Mouse (Mus musculus) intestine, embryonic 15.5 days (tissue): ENCODE measurements around the gene Phf10. TPM values are rescaled to one million over a fixed set of nuclear protein-coding genes. Genes with fewer than 3 reads are reported as not detected.
"Not testable (repeated sequence)": the region's sequence is repeated elsewhere in the genome, so short reads cannot be mapped to it uniquely, and the experiment has no call there.

ENCODE experiments used
- ATAC-seq: fragments of 200-750 bp; cut with Nextera tagmentation; 2 replicates; pipeline ENCODE4 v1.8.0; 2017; ENCODE audit warnings: moderate TSS enrichment, moderate library complexity
- H3K27ac ChIP-seq: fragments of 300-500 bp; sonication (generic); 2 replicates; pipeline ENCODE4 v1.5.1; 2015; ENCODE audit warnings: mild to moderate bottlenecking, inconsistent platforms
- H3K27me3 ChIP-seq: fragments of 300-500 bp; sonication (generic); replicated peaks from 2 replicates; pipeline ENCODE4 v1.6.1; 2015; ENCODE audit warnings: inconsistent platforms
- H3K36me3 ChIP-seq: fragments of 300-500 bp; sonication (generic); 2 replicates; pipeline ENCODE4 v1.6.1; 2015; ENCODE audit warnings: inconsistent platforms
- H3K4me1 ChIP-seq: fragments of 300-500 bp; sonication (generic); replicated peaks from 2 replicates; pipeline ENCODE4 v1.6.1; 2015; ENCODE audit warnings: inconsistent platforms
- H3K4me2 ChIP-seq: fragments of 300-500 bp; sonication (generic); replicated peaks from 2 replicates; pipeline ENCODE4 v1.6.1; 2015; ENCODE audit warnings: mild to moderate bottlenecking, inconsistent platforms
- H3K4me3 ChIP-seq: fragments of 300-500 bp; sonication (generic); replicated peaks from 2 replicates; pipeline ENCODE4 v1.5.1; 2015; ENCODE audit warnings: inconsistent platforms
- H3K9ac ChIP-seq: fragments of 300-500 bp; sonication (generic); 2 replicates; pipeline ENCODE4 v1.6.1; 2015; ENCODE audit warnings: inconsistent platforms
- H3K9me3 ChIP-seq: fragments of 300-500 bp; sonication (generic); 2 replicates; pipeline ENCODE4 v1.6.1; 2016; ENCODE audit warnings: inconsistent platforms
- WGBS: fragments of 180-500 bp; shearing (Covaris S2); methylation state at CpG from one replicate; pipeline ENCODE4 v1.1.7; 2015; 5-methylcytosine and 5-hydroxymethylcytosine counted together
- polyA plus RNA-seq: library from polyadenylated mRNA; unstranded; fragments of >200 nt; fragmentation: Nextera tagmentation; extraction: Ambion mirVana; gene quantifications from 2 replicates; pipeline ENCODE4 v1.2.1, GENCODE M21; 2015

Gene Phf10
- polyA plus RNA-seq, 1 experiment from 2014 or later: 35.6 TPM

DNA sequence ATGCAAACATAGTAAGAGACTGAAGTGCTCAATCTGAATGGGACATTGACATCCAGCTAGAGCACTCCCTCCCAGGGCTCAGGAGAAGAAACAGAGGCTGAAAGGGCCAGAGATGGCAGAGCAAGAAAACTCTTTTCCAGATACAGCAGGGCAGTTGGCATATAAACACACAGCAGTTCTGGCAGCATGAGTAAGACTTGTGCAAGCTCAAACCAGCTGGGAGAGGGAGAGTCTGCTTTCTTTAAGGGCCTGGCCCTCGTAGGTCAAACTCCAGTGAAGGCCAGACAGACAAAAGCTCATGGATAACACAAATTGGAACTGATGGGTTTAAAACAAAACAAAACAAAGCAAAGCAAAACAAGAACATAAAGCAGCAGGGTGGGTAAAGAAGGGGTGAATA lies 54.5 kb downstream of the Phf10 start:
- H3K27me3 ChIP-seq: no peaks in the 10 kb centered on the region
- H3K27ac ChIP-seq: no peak overlapping the region
- no peak overlapping the region for H3K4me3 ChIP-seq
- H3K4me1 ChIP-seq: 0 out of 2 replicates have a peak, but pooled peaks cover 3% of the 10 kb centered on the region
- H3K9me3 ChIP-seq: no peaks in the 10 kb centered on the region
- H3K9ac ChIP-seq: no peak overlapping the region
- no peak overlapping the region for H3K4me2 ChIP-seq
- H3K36me3 ChIP-seq: no peaks in the 10 kb centered on the region
- ATAC-seq: no peak
- 29% methylated on average over 1 of the region's 1 CpGs for WGBS

DNA sequence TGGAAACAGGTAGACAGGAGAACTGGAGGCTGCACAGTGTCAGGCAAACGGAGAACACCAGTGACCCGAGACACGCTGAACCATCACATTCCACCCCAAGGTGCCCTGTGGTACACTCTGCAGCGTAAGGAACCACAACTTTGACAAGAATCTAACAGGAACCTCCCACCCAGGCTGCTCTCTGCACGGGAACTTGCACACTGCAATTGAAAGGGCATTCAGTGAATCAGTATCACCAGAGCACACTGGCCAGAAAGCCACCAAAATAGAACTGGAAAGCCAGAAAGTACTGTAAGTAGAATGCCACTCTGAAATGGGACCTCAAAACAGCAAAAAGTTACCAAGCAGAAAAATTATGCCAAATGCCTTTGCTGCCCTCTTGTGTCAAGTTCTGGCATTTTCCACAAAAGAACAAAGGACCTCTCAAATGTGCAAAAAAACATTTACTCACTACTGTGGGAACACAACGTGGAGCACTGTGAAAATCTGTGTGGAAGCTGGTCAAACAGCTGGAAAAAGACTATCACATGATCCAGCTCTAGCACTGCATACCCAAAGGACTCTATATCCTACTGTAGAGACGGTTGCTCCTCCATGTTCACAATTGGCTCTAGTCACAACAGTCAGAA lies 56.3 kb downstream of the Phf10 start:
- Histone ChIP-seq H3K4me3 (no peak overlapping the region), H3K27me3 (no peaks in the 10 kb centered on the region), H3K36me3 (no peaks in the 10 kb centered on the region), H3K27ac (no peak overlapping the region), H3K9ac (no peak overlapping the region), H3K4me2 (no peak overlapping the region), H3K4me1 (0 out of 2 replicates have a peak, but pooled peaks cover 3% of the 10 kb centered on the region), H3K9me3 (no peaks in the 10 kb centered on the region)
- 53% methylated on average over 7 of the region's 7 CpGs for WGBS
- ATAC-seq: 0 out of 2 replicates have a peak, but pooled peaks have one; percentile 23

DNA sequence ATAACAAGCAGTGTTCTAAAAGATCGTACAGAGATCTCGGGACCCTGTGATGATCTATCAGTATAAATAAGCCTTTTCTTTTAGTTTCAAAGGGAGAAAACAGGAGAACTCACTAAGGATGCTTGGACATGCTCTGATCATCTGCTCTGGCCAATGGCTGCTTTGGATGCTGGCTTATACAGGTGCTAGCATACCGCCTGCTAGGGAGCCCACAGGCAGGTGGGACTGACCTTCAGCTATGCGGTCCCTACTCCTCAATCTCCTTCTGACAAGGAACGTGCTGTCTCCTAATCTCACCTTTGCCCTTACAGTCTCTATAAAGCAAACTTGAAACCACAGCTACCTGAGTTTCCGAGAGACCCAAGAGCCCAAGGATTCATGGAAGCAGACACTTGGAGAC lies 56.9 kb downstream of the Phf10 start:
- H3K4me3 ChIP-seq: no peak overlapping the region
- no peak overlapping the region for H3K9ac ChIP-seq
- no peak overlapping the region for H3K4me2 ChIP-seq
- no peaks in the 10 kb centered on the region for H3K27me3 ChIP-seq
- no peak overlapping the region for H3K27ac ChIP-seq
- no peaks in the 10 kb centered on the region for H3K36me3 ChIP-seq
- no peaks in the 10 kb centered on the region for H3K9me3 ChIP-seq
- 86% methylated on average over 6 of the region's 6 CpGs for WGBS
- no peak for ATAC-seq
- H3K4me1 ChIP-seq: 0 out of 2 replicates have a peak, but pooled peaks cover 3% of the 10 kb centered on the region

DNA sequence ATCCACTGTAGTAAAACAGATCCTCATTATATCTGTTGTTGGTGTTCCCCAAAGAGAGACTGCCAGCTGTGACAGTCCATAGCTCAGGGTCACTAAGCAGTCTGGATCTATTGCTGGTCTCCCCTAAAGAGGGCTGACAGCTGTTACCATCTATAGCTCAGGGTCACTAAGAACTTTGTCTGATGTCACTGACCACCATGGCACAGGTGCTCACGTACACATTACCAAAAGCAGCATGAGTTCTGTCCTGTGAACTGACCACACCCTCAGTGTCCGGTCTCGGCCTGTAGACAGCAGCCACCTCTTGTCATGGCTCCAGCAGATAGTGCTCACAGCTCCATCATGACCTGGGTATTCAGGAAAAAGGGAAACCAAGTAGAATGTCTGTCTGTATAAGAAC lies 57.9 kb downstream of the Phf10 start:
- Histone ChIP-seq H3K4me3 (no peak overlapping the region), H3K9ac (no peak overlapping the region), H3K36me3 (no peaks in the 10 kb centered on the region), H3K9me3 (no peaks in the 10 kb centered on the region), H3K4me2 (no peak overlapping the region), H3K27ac (no peak overlapping the region), H3K27me3 (no peaks in the 10 kb centered on the region), H3K4me1 (0 out of 2 replicates have a peak, but pooled peaks cover 3% of the 10 kb centered on the region)
- 88% methylated on average over 3 of the region's 3 CpGs for WGBS
- ATAC-seq: no peak

DNA sequence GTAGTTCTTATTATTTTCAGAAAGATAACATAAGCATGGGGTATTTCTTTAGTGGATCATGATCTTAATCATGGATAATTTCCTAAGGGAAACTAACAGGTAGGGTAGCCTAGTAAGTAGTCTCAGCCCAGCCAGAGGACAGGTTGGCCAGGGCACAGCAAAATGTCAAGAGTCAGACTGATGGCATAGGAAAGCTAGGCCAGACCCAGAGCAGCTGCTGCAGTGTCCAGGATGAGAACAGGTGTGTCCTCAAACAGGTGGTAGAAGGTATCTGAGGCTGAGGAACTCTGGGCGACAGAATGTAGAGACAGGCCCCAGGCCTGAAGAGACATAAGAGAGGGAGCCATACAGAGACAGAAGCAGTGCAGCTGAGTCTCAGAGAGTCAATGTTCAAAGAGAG lies 62.1 kb downstream of the Phf10 start:
- Histone ChIP-seq H3K9me3 (no peaks in the 10 kb centered on the region), H3K4me1 (no peaks in the 10 kb centered on the region), H3K9ac (no peak overlapping the region), H3K4me2 (no peak overlapping the region), H3K4me3 (no peak overlapping the region), H3K27ac (no peak overlapping the region), H3K27me3 (no peaks in the 10 kb centered on the region), H3K36me3 (no peaks in the 10 kb centered on the region)
- WGBS: 74% methylated on average over 1 of the region's 1 CpGs
- no peak for ATAC-seq

DNA sequence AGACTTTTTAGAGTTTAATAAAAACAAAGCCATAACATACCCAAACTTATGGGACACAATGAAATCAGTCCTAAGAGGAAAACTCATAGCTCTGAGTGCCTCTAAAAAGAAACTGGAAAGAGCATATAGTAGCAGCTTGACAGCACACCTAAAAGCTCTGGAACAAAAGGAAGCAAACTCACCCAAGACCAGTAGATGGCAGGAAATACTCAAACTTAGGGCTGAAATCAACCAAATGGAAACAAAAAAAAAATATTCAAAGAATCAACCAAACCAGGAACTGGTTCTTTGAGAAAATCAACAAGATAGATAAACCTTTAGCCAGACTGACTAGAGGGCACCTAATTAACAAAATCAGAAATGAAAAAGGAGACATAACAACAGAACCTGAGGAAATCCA lies 66.0 kb downstream of the Phf10 start:
- not testable (repeated sequence) for H3K27ac ChIP-seq, ATAC-seq, H3K9ac ChIP-seq, H3K9me3 ChIP-seq, H3K36me3 ChIP-seq, H3K4me3 ChIP-seq, H3K27me3 ChIP-seq, H3K4me1 ChIP-seq, H3K4me2 ChIP-seq

Other genes with a start within 250 kb of the Phf10 start
- 5.6 and 8.0 TPM in 2 replicates for gene Wdr27, start 18.1 kb downstream of the Phf10 start, polyA plus RNA-seq
- 35.3 and 40.0 TPM in 2 replicates for gene 1600012H06Rik, start 18.1 kb downstream of the Phf10 start, polyA plus RNA-seq
- 6.5 and 9.5 TPM in 2 replicates for gene 9030025P20Rik, start 17.2 kb upstream of the Phf10 start, polyA plus RNA-seq
- 0.72 and 2.7 TPM in 2 replicates for gene Gm3417, start 17.5 kb upstream of the Phf10 start, polyA plus RNA-seq
- gene Gm3435, start 48.9 kb upstream of the Phf10 start, polyA plus RNA-seq: 7.4 and 7.6 TPM in 2 replicates
- gene Ermard, start 79.9 kb upstream of the Phf10 start, polyA plus RNA-seq: 54.6 and 65.7 TPM in 2 replicates
- gene Tcte3, start 80.2 kb upstream of the Phf10 start, polyA plus RNA-seq: 0.93 TPM in 1 of 2 replicates, not detected in the other
- 4.3 TPM in 2 replicates for gene Gm3448, start 80.3 kb upstream of the Phf10 start, polyA plus RNA-seq